Mouse (Mus musculus): Measurements from ENCODE around the gene Glis3. TPM values are rescaled to one million over a fixed set of nuclear protein-coding genes. Genes with fewer than 3 reads are reported as not detected.

Glis3 gene
- polyA plus RNA-seq, 1 experiment, result 31.6 TPM

DNA sequence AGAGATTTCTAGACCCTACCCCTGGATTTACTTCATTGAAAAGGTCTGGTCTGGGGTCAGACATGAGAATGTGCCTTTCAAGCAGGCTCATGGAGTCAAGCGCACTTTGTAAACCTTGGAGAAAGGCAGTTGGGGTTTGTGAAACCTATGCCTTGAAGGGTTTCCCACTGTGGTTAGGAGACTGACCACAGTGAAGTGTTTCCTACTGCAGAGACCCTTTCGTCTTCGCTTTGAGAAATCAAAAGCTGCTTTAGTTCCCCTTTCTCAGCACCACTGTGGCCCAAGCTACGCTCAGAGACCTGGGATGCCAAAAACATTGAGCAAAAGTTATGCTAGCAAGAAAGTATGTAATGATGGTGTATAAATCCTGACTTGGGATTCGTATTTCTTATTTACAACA, 255.7 kb downstream of the Glis3 start:
- H3K4me3 ChIP-seq (ENCODE audit: insufficient read depth, low read length), result no peak overlapping the region
- no peak for TF ChIP-seq POLR2A (IDR thresholded peaks at IDR 0.05; ENCODE audit: low read depth, low read length)
- no peak for TF ChIP-seq CTCF (IDR thresholded peaks at IDR 0.05; ENCODE audit: borderline replicate concordance, insufficient read depth, low read length)
- no peaks in the 10 kb centered on the region for H3K4me1 ChIP-seq (ENCODE audit: control insufficient read depth, insufficient read depth, low read length)
- no peak overlapping the region for H3K27ac ChIP-seq (ENCODE audit: insufficient read depth, low read length)

DNA sequence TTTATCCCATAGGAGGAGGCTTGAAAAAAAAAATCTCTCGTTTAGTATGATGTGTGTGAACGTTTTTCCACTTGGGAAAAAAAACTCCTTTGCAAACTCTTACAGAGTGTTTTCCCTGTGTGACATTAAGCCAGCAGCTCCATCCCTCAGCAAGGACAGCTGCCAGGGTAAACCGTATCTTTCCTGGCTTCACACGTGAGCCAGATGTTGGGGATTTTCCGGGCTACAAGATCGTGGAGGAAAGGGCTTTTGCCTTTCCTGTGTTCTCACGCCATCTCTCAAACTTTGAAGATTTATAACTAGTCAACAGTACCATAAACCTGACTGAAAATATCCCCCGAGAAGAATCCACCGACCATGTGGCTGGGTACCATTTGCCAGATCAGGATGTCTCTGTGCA, 256.9 kb downstream of the Glis3 start:
- Histone ChIP-seq H3K4me1 (ENCODE audit: control insufficient read depth, insufficient read depth, low read length) (no peaks in the 10 kb centered on the region), H3K27ac (ENCODE audit: insufficient read depth, low read length) (peak overlapping the region; percentile 38; the same call in 1 of the 2 replicates), H3K4me3 (ENCODE audit: insufficient read depth, low read length) (no peak overlapping the region)
- no peak for TF ChIP-seq CTCF (IDR thresholded peaks at IDR 0.05; ENCODE audit: borderline replicate concordance, insufficient read depth, low read length)
- TF ChIP-seq POLR2A (IDR thresholded peaks at IDR 0.05; ENCODE audit: low read depth, low read length), result no peak

DNA sequence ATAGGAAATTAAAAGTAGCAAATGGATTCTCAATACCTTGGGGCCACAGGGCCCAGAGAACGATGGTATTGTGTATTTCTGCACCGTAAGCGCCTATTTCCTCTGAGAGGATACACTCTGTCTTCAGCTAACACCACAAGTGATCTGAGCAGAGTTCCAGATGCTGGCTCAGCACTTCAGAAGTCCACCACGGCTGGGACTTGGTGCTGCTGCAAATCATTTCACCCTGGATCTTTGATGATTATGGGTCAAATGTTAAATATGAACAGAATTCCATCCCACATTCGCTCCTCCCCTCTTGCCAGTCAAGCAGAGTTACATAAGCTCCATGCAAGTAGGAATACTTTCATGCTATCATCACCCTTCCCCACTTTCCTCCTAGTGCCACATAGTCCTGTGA, 263.8 kb downstream of the Glis3 start:
- Histone ChIP-seq H3K27ac (ENCODE audit: insufficient read depth, low read length) (no peak overlapping the region), H3K4me3 (ENCODE audit: insufficient read depth, low read length) (no peak overlapping the region), H3K4me1 (ENCODE audit: control insufficient read depth, insufficient read depth, low read length) (no peaks in the 10 kb centered on the region)
- no peak for TF ChIP-seq POLR2A (IDR thresholded peaks at IDR 0.05; ENCODE audit: low read depth, low read length)
- no peak for TF ChIP-seq CTCF (IDR thresholded peaks at IDR 0.05; ENCODE audit: borderline replicate concordance, insufficient read depth, low read length)

DNA sequence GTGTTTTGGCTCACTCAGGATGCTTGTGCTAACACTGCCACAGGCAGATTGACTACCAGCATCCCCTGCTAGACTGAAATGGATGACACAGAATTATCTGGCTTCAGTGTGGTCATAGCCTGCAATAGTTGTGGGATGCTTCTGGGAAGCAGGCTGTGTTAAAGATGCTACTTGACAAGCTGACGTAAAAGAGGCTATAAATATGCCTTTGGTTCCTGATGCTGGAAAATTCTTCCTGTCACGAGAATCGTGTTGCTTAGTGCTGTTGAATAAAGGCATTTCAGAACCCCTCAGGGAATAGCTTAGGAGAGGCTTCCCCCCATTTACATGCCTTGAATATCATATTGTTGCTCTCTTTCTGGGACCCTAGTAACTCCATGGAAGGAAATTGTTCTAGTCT, 271.1 kb downstream of the Glis3 start:
- Histone ChIP-seq H3K4me1 (ENCODE audit: control insufficient read depth, insufficient read depth, low read length) (peaks cover 4% of the 10 kb centered on the region; the same call in 1 of the 2 replicates), H3K27ac (ENCODE audit: insufficient read depth, low read length) (no peak overlapping the region), H3K4me3 (ENCODE audit: insufficient read depth, low read length) (no peak overlapping the region)
- no peak for TF ChIP-seq POLR2A (IDR thresholded peaks at IDR 0.05; ENCODE audit: low read depth, low read length)
- no peak for TF ChIP-seq CTCF (IDR thresholded peaks at IDR 0.05; ENCODE audit: borderline replicate concordance, insufficient read depth, low read length)

DNA sequence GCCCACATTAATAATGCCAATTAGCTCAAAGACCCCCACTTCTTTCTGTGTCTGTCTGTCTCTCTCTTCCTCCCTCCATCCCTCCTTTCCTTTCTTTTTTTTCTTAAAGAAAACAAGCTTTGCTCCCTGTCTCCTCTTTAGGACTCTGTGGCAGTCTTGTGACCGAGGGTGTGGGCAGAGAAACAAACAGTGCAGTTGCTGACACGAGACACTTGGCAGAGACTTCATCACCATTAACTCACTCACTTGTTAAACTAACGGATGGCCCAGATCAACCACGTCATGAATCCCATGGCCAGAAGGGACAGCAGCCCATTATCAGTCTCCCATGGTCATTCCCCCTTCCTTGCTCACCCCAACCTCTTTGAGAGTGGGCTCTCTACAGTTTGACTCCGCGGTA, 276.9 kb downstream of the Glis3 start:
- no peak overlapping the region for H3K4me3 ChIP-seq (ENCODE audit: insufficient read depth, low read length)
- H3K4me1 ChIP-seq (ENCODE audit: control insufficient read depth, insufficient read depth, low read length), result peaks cover 4% of the 10 kb centered on the region; the same call in 1 of the 2 replicates
- TF ChIP-seq POLR2A (IDR thresholded peaks at IDR 0.05; ENCODE audit: low read depth, low read length) (no peak), CTCF (IDR thresholded peaks at IDR 0.05; ENCODE audit: borderline replicate concordance, insufficient read depth, low read length) (no peak)
- H3K27ac ChIP-seq (ENCODE audit: insufficient read depth, low read length), result no peak overlapping the region

DNA sequence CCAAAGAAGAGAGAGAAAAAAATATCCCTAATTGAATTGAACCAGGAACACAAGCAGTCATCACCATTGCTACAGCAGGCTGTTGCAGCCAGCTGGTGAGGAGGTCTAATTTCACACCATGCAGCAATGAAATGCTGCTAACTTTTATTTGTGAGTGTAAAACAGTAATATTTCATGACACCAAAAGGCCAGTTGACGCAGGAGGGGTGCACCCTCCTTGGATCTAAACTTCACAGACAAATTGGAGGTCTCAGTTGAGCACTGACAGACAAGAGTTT, 284.4 kb downstream of the Glis3 start:
- no peak overlapping the region for H3K27ac ChIP-seq (ENCODE audit: insufficient read depth, low read length)
- no peaks in the 10 kb centered on the region for H3K4me1 ChIP-seq (ENCODE audit: control insufficient read depth, insufficient read depth, low read length)
- no peak for TF ChIP-seq POLR2A (IDR thresholded peaks at IDR 0.05; ENCODE audit: low read depth, low read length)
- no peak for TF ChIP-seq CTCF (IDR thresholded peaks at IDR 0.05; ENCODE audit: borderline replicate concordance, insufficient read depth, low read length)
- no peak overlapping the region for H3K4me3 ChIP-seq (ENCODE audit: insufficient read depth, low read length)

DNA sequence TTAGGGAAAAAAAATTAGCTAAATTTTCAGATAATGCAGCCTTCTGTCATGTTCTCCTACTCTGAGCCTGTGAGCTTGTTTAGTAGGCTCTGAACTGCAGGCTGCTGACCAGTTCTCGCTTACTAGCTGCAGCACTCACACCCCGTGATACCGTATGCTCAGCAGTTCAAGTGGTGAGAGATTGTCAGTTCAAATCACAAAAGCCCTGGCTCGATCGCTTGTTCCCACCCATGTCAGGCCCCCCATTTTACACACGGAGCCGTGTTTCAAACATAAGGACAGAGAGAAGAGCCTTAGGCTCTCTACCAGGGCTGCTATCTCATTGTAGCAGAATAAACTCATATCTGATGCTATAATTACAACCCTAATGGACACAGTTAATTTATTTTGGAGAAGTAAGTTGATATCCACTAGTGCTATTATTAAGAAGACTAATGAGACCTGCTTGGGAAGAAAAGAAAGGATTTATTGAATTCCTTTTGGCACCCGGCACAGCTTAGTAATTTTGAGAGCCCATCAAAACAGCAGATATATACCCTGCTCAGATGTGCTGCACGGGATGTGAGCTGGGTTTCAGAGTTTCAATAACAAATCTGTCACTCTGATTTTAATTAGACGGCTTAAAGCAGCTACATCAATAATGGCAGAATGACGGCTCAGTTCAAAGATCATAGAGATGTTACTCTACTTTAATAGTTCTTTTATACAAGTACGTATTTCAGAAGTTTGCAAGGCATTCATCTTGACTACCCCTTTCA, 284.9 kb downstream of the Glis3 start:
- no peak overlapping the region for H3K27ac ChIP-seq (ENCODE audit: insufficient read depth, low read length)
- H3K4me3 ChIP-seq (ENCODE audit: insufficient read depth, low read length), result no peak overlapping the region
- H3K4me1 ChIP-seq (ENCODE audit: control insufficient read depth, insufficient read depth, low read length), result no peaks in the 10 kb centered on the region
- no peak for TF ChIP-seq POLR2A (IDR thresholded peaks at IDR 0.05; ENCODE audit: low read depth, low read length)
- no peak for TF ChIP-seq CTCF (IDR thresholded peaks at IDR 0.05; ENCODE audit: borderline replicate concordance, insufficient read depth, low read length)

DNA sequence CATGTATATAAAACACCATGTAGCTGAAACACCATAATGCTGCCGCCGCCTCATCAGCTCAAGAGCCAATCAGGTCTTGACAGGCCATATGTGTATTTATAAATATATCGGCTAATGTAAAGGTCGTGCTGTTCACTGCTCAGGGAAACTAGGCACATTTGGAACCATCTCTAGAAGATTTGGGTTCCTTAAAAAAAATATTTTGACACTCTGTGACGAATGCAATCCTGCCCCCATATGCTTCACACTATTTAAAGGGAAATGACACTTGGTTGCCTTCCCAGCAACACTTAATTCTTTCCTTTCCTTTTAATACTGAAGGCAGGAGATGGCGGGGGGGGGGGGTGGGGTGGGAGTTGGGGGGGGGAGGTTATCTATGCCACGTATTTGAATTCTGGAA, 286.1 kb downstream of the Glis3 start:
- Histone ChIP-seq H3K4me1 (ENCODE audit: control insufficient read depth, insufficient read depth, low read length) (peaks cover 6% of the 10 kb centered on the region), H3K27ac (ENCODE audit: insufficient read depth, low read length) (no peak overlapping the region), H3K4me3 (ENCODE audit: insufficient read depth, low read length) (no peak overlapping the region)
- TF ChIP-seq CTCF (IDR thresholded peaks at IDR 0.05; ENCODE audit: borderline replicate concordance, insufficient read depth, low read length), result no peak

DNA sequence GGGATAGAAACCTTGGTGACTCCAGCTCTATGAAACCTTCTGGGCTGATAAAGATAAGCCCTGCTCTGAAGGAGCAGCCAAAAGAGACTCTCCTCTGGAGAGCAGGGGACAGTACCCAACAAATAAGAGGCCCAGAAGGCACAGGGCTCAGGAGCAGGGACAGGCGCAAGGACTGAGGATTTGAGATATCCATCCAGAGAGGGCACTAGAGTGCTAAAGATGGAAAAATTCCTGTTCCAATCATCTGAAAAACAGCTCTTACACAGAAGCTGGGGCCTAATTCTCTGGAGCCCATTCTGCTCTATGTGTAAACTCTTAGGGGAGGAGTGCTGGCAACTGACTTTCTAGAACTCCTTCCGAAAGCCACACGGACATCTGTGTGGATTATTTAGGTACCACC, 287.0 kb downstream of the Glis3 start:
- no peak overlapping the region for H3K4me3 ChIP-seq (ENCODE audit: insufficient read depth, low read length)
- no peak for TF ChIP-seq CTCF (IDR thresholded peaks at IDR 0.05; ENCODE audit: borderline replicate concordance, insufficient read depth, low read length)
- TF ChIP-seq POLR2A (IDR thresholded peaks at IDR 0.05; ENCODE audit: low read depth, low read length), result no peak
- H3K4me1 ChIP-seq (ENCODE audit: control insufficient read depth, insufficient read depth, low read length), result peaks cover 6% of the 10 kb centered on the region
- H3K27ac ChIP-seq (ENCODE audit: insufficient read depth, low read length), result no peak overlapping the region

DNA sequence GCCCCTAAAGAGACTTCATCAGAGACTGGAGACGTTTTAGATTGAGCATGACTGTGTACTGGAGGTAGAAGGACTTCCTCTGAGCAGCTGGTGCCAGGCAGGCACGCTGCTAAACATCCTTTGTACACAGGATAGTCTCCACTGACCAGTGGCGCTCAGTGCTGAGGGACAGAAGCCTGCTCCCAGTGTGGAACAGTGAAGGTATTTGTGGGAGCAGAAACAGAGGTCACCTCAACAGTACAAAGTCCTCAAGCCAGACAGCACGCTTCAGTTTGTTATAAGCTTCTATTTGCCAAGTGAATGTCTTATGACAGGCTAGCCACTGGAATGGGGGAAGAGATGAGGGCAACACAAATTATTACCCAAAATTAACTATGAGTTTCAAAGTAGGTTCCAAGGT, 289.0 kb downstream of the Glis3 start:
- TF ChIP-seq CTCF (IDR thresholded peaks at IDR 0.05; ENCODE audit: borderline replicate concordance, insufficient read depth, low read length), result no peak
- no peak for TF ChIP-seq POLR2A (IDR thresholded peaks at IDR 0.05; ENCODE audit: low read depth, low read length)
- H3K4me1 ChIP-seq (ENCODE audit: control insufficient read depth, insufficient read depth, low read length), result peaks cover 6% of the 10 kb centered on the region
- no peak overlapping the region for H3K4me3 ChIP-seq (ENCODE audit: insufficient read depth, low read length)
- H3K27ac ChIP-seq (ENCODE audit: insufficient read depth, low read length), result no peak overlapping the region
